Mouse (Mus musculus): ENCODE results near the gene Aldh1a2. TPM values are rescaled to one million over a fixed set of nuclear protein-coding genes. Genes with fewer than 3 reads are reported as not detected.

The Aldh1a2 gene
- total RNA-seq, 2 experiments from 2014 or later: 6.1 to 7.9 TPM

Other genes starting within 250 kb of the Aldh1a2 start
- 1 to 10 TPM; 2.4 to 3.7 TPM for gene Aqp9, start 47.1 kb upstream of the Aldh1a2 start, total RNA-seq (2021)

Measured in layer of hippocampus, postnatal 10 days (tissue).